Mouse (Mus musculus) liver, embryonic 14.5 days (tissue): ENCODE results near the gene Iqschfp. TPM values are rescaled to one million over a fixed set of nuclear protein-coding genes. Genes with fewer than 3 reads are reported as not detected.
A peak's percentile ranks its signal among the peaks of the same experiment; 100 is the strongest.

Experiments used
- ATAC-seq: fragments of 200-750 bp; cut with Nextera tagmentation; 2 replicates; pipeline ENCODE4 v1.8.0; 2017; ENCODE audit warnings: moderate number of reproducible peaks, mild to moderate bottlenecking, moderate library complexity; ENCODE audit not compliant: insufficient read depth
- DNase-seq, 3 experiments: peaks; one replicate each; pipeline ENCODE4 v3.0.0-alpha.2; 2012 to 2013; ENCODE audit warnings: low read depth in 3 of 3, low spot score in 3 of 3
- H3K27ac ChIP-seq: fragments of 300-500 bp; sonication (generic); 2 replicates; pipeline ENCODE4 v1.5.1; 2014; ENCODE audit warnings: moderate library complexity, mild to moderate bottlenecking, control low read depth, inconsistent platforms
- H3K27me3 ChIP-seq: fragments of 300-500 bp; sonication (generic); 2 replicates; pipeline ENCODE4 v1.6.1; 2014; ENCODE audit warnings: mild to moderate bottlenecking, low read length, moderate library complexity; ENCODE audit not compliant: control insufficient read depth, insufficient read depth
- H3K36me3 ChIP-seq: fragments of 300-500 bp; sonication (generic); replicated peaks from 2 replicates; pipeline ENCODE4 v1.6.1; 2014; ENCODE audit warnings: low read depth; ENCODE audit not compliant: control insufficient read depth, insufficient read depth
- H3K4me1 ChIP-seq, 2 experiments: fragments of 200-500 bp in 1 of 2; fragments of 300-500 bp in 1 of 2; sonication (generic) in 1 of 2; replicated peaks; 2 replicates each; pipeline ENCODE4 v1.6.1; 2012 to 2014; ENCODE audit warnings: antibody characterized with exemption in 1 of 2, inconsistent platforms in 1 of 2, low read length in 1 of 2; ENCODE audit not compliant: control insufficient read depth in 2 of 2, insufficient read depth in 2 of 2
- H3K4me2 ChIP-seq: fragments of 300-500 bp; sonication (generic); 2 replicates; pipeline ENCODE4 v1.6.1; 2014; ENCODE audit warnings: low read depth, mild to moderate bottlenecking, control low read depth, moderate library complexity
- H3K4me3 ChIP-seq, 2 experiments: fragments of 200-500 bp in 1 of 2; fragments of 300-500 bp in 1 of 2; sonication (generic) in 1 of 2; 2 replicates each; pipeline ENCODE4 v1.5.1; 2012 to 2014; ENCODE audit warnings: low read depth in 2 of 2, low read length in 2 of 2, mild to moderate bottlenecking in 2 of 2, control low read depth in 1 of 2, inconsistent platforms in 1 of 2, moderate library complexity in 1 of 2; ENCODE audit not compliant: insufficient read depth in 1 of 2
- H3K9ac ChIP-seq: fragments of 300-500 bp; sonication (generic); replicated peaks from 2 replicates; pipeline ENCODE4 v1.6.1; 2014; ENCODE audit warnings: mild to moderate bottlenecking, control low read depth, moderate library complexity
- H3K9me3 ChIP-seq: fragments of 300-500 bp; sonication (generic); 2 replicates; pipeline ENCODE4 v1.6.1; 2016; ENCODE audit warnings: low read length, mixed read lengths; ENCODE audit not compliant: control insufficient read depth
- CTCF ChIP-seq: IDR thresholded peaks from 2 replicates; pipeline ENCODE4 v1.5.1; 2016; ENCODE audit warnings: antibody characterized with exemption, low read depth, control low read depth
- EP300 ChIP-seq: IDR thresholded peaks from 2 replicates; pipeline ENCODE4 v1.6.1; 2016; ENCODE audit warnings: antibody characterized with exemption, low read depth
- WGBS: fragments of 180-500 bp; shearing (Covaris S2); extraction: QIAGEN DNeasy Blood & Tissue Kit; methylation state at CpG from one replicate; pipeline ENCODE4 v1.1.7; 2014; ENCODE audit not compliant: insufficient replicate concordance; 5-methylcytosine and 5-hydroxymethylcytosine counted together
- polyA plus RNA-seq, 2 experiments: library from polyadenylated mRNA; depleted of rRNA in 1 of 2; stranded (reverse) in 1 of 2; unstranded in 1 of 2; fragments of >200 nt; fragmentation: Nextera tagmentation in 1 of 2; extraction: Ambion mirVana in 1 of 2; gene quantifications; 2 replicates each; pipeline versions ENCODE4 v1.2.1 to v1.2.3; 2012 to 2014

Iqschfp gene
- polyA plus RNA-seq, 2 experiments, result not detected

DNA sequence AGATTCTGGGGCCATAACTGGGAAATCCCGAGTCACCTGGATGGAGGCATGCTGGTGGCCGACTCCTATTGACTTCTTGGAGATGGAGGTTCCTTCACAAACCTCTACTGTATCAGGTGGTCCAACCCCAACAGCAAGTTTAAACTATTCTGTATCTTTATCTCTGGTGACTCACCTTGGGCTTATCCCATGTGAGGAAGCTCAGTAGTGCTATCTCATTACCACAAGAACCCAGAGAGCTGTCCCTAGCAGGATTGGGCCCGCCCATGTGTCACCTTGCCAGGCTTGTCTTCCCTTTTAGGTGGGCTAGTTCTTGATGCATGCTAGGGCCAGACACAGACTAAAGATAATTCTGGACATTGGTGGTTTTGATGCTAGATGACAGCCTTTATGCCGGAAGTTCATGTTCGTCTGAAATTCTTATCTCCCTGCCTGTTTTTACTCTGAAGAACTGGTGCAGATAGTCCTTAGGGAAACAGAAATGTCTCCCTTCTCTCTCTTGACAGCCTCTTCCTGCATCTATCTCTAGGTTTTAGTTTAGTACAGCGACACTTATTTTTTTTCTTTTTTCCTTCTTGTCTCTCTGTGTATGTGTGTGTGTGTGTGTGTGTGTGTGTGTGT lies 607.6 kb downstream of the Iqschfp start:
- TF ChIP-seq CTCF (no peak), EP300 (peak; percentile 89)
- Histone ChIP-seq H3K36me3 (no peaks in the 10 kb centered on the region), H3K9ac (no peak overlapping the region), H3K27ac (no peak overlapping the region), H3K9me3 (no peaks in the 10 kb centered on the region), H3K4me2 (peak overlapping the region; percentile 46), H3K27me3 (peaks cover 15% of the 10 kb centered on the region), H3K4me3 (no peak overlapping the region), H3K4me1 (peaks cover 12 to 25% of the 10 kb centered on the region in 2 experiments; a peak in 3 of 4 replicates)
- WGBS, result 16% methylated on average over 6 of the region's 6 CpGs
- ATAC-seq (peak; percentile 90), DNase-seq (peak; percentile 41 to 60 (median 50))

DNA sequence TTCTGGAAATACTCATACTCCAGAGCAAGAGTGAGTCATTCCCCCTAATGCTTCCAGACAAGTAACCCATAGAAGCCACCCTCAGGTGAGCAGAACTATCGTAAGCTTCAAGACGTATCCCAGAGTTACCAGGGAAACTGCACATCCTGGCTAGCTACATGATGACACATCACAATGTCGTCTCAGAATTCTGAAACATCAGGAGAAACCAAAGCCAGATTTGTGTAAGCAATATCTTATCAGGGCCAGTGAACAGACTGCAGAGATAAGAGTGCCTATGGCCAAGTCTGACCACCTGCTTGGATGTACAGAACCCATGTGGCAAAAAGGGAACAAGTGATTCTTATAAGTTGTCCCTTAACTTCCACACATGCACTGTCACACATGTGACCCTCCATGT lies 612.8 kb downstream of the Iqschfp start:
- Histone ChIP-seq H3K9ac (no peak overlapping the region), H3K36me3 (no peaks in the 10 kb centered on the region), H3K4me3 (no peak overlapping the region), H3K4me2 (no peak overlapping the region), H3K9me3 (no peaks in the 10 kb centered on the region), H3K27me3 (no peaks in the 10 kb centered on the region), H3K4me1 (peaks cover 6 to 28% of the 10 kb centered on the region in 2 experiments; a peak in 3 of 4 replicates), H3K27ac (no peak overlapping the region)
- no peak for ATAC-seq
- no peak for TF ChIP-seq EP300
- TF ChIP-seq CTCF, result no peak
- no peak for DNase-seq
- 62% methylated on average over 3 of the region's 3 CpGs for WGBS

DNA sequence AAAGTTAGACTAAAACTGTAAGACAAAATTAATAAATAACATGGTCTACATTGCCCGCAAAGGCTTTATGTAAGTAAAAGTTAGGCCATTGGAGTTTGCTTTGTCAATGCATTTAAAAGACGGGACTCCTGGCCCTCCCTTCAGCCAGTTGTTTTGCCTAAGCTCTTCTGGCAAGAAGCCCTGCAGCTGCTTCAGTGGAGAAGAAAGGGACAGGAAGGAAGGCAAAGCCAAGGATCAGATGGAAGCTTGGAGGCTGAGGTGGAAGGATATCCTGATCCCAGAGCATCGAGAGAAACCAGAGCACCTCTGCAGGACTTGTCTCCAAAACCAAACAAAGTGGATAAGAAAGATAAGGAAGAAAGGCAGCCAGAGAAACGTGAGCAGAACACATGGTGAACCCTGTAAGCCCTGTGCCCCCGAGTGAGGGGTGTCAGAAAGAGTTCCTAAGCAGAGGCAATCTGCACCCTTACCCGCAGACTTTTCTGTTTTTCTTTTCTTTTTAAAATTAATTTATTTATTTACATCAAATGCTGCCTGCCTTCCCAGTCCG lies 614.8 kb downstream of the Iqschfp start:
- ATAC-seq, result no peak
- Histone ChIP-seq H3K27ac (no peak overlapping the region), H3K9me3 (no peaks in the 10 kb centered on the region), H3K9ac (no peak overlapping the region), H3K4me2 (no peak overlapping the region), H3K4me1 (peaks cover 18 to 36% of the 10 kb centered on the region in 2 experiments), H3K27me3 (no peaks in the 10 kb centered on the region), H3K4me3 (no peak overlapping the region), H3K36me3 (no peaks in the 10 kb centered on the region)
- TF ChIP-seq EP300 (no peak), CTCF (no peak)
- no peak for DNase-seq
- WGBS, result 39% methylated on average over 7 of the region's 7 CpGs

DNA sequence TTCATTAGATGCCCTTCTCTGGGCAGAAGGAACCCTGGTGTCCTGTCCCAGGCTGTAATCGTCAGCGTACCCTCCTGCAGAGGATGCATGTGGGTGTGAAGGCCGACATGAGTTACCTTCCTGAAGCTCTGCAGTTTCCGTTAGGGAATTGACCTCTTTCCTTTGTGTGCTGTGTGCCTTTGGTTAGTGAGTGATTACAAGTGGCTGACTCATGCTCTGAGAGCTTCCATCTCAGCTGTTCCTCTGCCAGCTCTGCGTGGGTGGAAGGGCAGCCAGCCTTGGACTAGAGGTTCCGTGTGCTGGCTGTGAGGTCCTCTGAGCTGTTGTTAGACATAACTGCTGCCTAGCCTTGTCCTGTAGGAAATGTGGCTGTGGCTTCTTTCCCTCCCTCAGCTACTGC lies 616.6 kb downstream of the Iqschfp start:
- no peak overlapping the region for H3K9ac ChIP-seq
- H3K4me1 ChIP-seq, result peaks cover 18 to 36% of the 10 kb centered on the region in 2 experiments
- H3K4me3 ChIP-seq, result no peak overlapping the region
- ATAC-seq, result peak; percentile 53
- DNase-seq, result peak in 1 of 3 experiments; percentile 32
- no peaks in the 10 kb centered on the region for H3K9me3 ChIP-seq
- H3K27me3 ChIP-seq, result no peaks in the 10 kb centered on the region
- H3K27ac ChIP-seq, result no peak overlapping the region
- no peaks in the 10 kb centered on the region for H3K36me3 ChIP-seq
- WGBS, result 10% methylated on average over 6 of the region's 6 CpGs
- TF ChIP-seq CTCF (no peak), EP300 (no peak)
- no peak overlapping the region for H3K4me2 ChIP-seq

DNA sequence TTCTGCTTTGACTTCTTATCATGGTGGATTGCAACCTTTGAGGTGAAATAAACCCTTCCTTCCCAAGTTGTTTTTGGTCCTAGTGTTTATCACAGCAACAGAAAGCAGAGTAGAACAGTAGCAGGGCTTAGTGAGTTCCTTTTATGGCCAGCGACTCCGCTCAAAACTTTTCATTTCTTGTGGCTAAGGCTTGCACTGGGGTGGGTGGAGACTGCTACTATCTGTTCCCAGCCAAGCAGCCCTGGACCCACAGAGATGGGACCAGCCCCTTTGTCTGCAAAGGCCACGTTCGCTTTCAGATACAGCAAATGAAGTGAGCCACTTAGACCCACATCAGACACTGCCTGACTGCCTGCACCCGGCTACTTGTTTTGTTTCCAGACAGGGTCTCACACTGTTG lies 618.8 kb downstream of the Iqschfp start:
- TF ChIP-seq EP300 (peak; percentile 61), CTCF (no peak)
- DNase-seq (peak; percentile 38 to 66 (median 49)), ATAC-seq (peak; percentile 93)
- Histone ChIP-seq H3K4me3 (no peak overlapping the region), H3K27ac (peak overlapping the region; percentile 66), H3K9ac (peak overlapping the region; percentile 31; the same call in 1 of the 2 replicates), H3K36me3 (no peaks in the 10 kb centered on the region), H3K9me3 (no peaks in the 10 kb centered on the region), H3K4me1 (peaks cover 18 to 36% of the 10 kb centered on the region in 2 experiments), H3K27me3 (no peaks in the 10 kb centered on the region), H3K4me2 (peak overlapping the region; percentile 48)
- 18% methylated on average over 5 of the region's 5 CpGs for WGBS
